Mouse (Mus musculus): ENCODE results near the gene Rhebl1.

Gene Rhebl1

GRCm38 (mm10) chr15:98894746-98895634 is 650 bp upstream of the Rhebl1 start:
- DNase-seq (ENCODE audit: low read depth, low spot score) = no peak
- H3K36me3 ChIP-seq (ENCODE audit: control insufficient read depth, insufficient read depth, low read length, poor library complexity, severe bottlenecking) = no peaks in the 10 kb centered on the region

GRCm38 (mm10) chr15:98893036-98893435 is 1.3 kb downstream of the Rhebl1 start:
- Histone ChIP-seq H3K27me3 (ENCODE audit: control insufficient read depth, insufficient read depth, low read length, poor library complexity, severe bottlenecking) (0 out of 2 replicates have a peak, but pooled peaks cover 2% of the 10 kb centered on the region), H3K36me3 (ENCODE audit: control insufficient read depth, insufficient read depth, low read length, poor library complexity, severe bottlenecking) (no peaks in the 10 kb centered on the region)
- no peak for DNase-seq (ENCODE audit: low read depth, low spot score)

More at GRCm38 (mm10) chr15:98894746-98895634, 650 bp upstream of the Rhebl1 start:
- H3K27me3 ChIP-seq (ENCODE audit: control insufficient read depth, insufficient read depth, low read length, poor library complexity, severe bottlenecking) = peaks cover 2% of the 10 kb centered on the region; the same call in 1 of the 2 replicates

GRCm38 (mm10) chr15:98891907-98892606 is 2.3 kb downstream of the Rhebl1 start:
- Histone ChIP-seq H3K27me3 (ENCODE audit: control insufficient read depth, insufficient read depth, low read length, poor library complexity, severe bottlenecking) (0 out of 2 replicates have a peak, but pooled peaks cover 2% of the 10 kb centered on the region), H3K36me3 (ENCODE audit: control insufficient read depth, insufficient read depth, low read length, poor library complexity, severe bottlenecking) (no peaks in the 10 kb centered on the region)
- peak; percentile 81 for DNase-seq (ENCODE audit: low read depth, low spot score)

GRCm38 (mm10) chr15:98891198-98891742 is 3.1 kb downstream of the Rhebl1 start:
- H3K27me3 ChIP-seq (ENCODE audit: control insufficient read depth, insufficient read depth, low read length, poor library complexity, severe bottlenecking) = 0 out of 2 replicates have a peak, but pooled peaks cover 2% of the 10 kb centered on the region
- no peak for DNase-seq (ENCODE audit: low read depth, low spot score)
- no peaks in the 10 kb centered on the region for H3K36me3 ChIP-seq (ENCODE audit: control insufficient read depth, insufficient read depth, low read length, poor library complexity, severe bottlenecking)

- DNase-seq (ENCODE audit: low read depth, low spot score) = no peak
- H3K36me3 ChIP-seq (ENCODE audit: control insufficient read depth, insufficient read depth, low read length, poor library complexity, severe bottlenecking) = no peaks in the 10 kb centered on the region
- no peaks in the 10 kb centered on the region for H3K27me3 ChIP-seq (ENCODE audit: control insufficient read depth, insufficient read depth, low read length, poor library complexity, severe bottlenecking)
These were observed 6.8 kb downstream of the Rhebl1 start for GRCm38 (mm10) chr15:98887526-98887925.

GRCm38 (mm10) chr15:98886667-98887387 is 7.5 kb downstream of the Rhebl1 start:
- H3K27me3 ChIP-seq (ENCODE audit: control insufficient read depth, insufficient read depth, low read length, poor library complexity, severe bottlenecking) = no peaks in the 10 kb centered on the region; the same call in 1 of the 2 replicates
- no peak for DNase-seq (ENCODE audit: low read depth, low spot score)
- no peaks in the 10 kb centered on the region for H3K36me3 ChIP-seq (ENCODE audit: control insufficient read depth, insufficient read depth, low read length, poor library complexity, severe bottlenecking)

GRCm38 (mm10) chr15:98884106-98884505 is 10.2 kb downstream of the Rhebl1 start:
- H3K27me3 ChIP-seq (ENCODE audit: control insufficient read depth, insufficient read depth, low read length, poor library complexity, severe bottlenecking) = no peaks in the 10 kb centered on the region; the same call in 1 of the 2 replicates

GRCm38 (mm10) chr15:98883661-98884060 is 10.7 kb downstream of the Rhebl1 start:
- H3K36me3 ChIP-seq (ENCODE audit: control insufficient read depth, insufficient read depth, low read length, poor library complexity, severe bottlenecking) = no peaks in the 10 kb centered on the region
- no peak for DNase-seq (ENCODE audit: low read depth, low spot score)
- H3K27me3 ChIP-seq (ENCODE audit: control insufficient read depth, insufficient read depth, low read length, poor library complexity, severe bottlenecking) = no peaks in the 10 kb centered on the region; the same call in 1 of the 2 replicates

More at GRCm38 (mm10) chr15:98884106-98884505, 10.2 kb downstream of the Rhebl1 start:
- DNase-seq (ENCODE audit: low read depth, low spot score) = no peak
- H3K36me3 ChIP-seq (ENCODE audit: control insufficient read depth, insufficient read depth, low read length, poor library complexity, severe bottlenecking) = no peaks in the 10 kb centered on the region

- Histone ChIP-seq H3K36me3 (ENCODE audit: control insufficient read depth, insufficient read depth, low read length, poor library complexity, severe bottlenecking) (no peaks in the 10 kb centered on the region; the same call in 1 of the 2 replicates), H3K27me3 (ENCODE audit: control insufficient read depth, insufficient read depth, low read length, poor library complexity, severe bottlenecking) (no peaks in the 10 kb centered on the region; the same call in 1 of the 2 replicates)
- no peak for DNase-seq (ENCODE audit: low read depth, low spot score)
These were observed 12.7 kb downstream of the Rhebl1 start for GRCm38 (mm10) chr15:98881656-98882008.

- DNase-seq (ENCODE audit: low read depth, low spot score) = peak; percentile 95
- Histone ChIP-seq H3K27me3 (ENCODE audit: control insufficient read depth, insufficient read depth, low read length, poor library complexity, severe bottlenecking) (no peaks in the 10 kb centered on the region; the same call in 1 of the 2 replicates), H3K36me3 (ENCODE audit: control insufficient read depth, insufficient read depth, low read length, poor library complexity, severe bottlenecking) (no peaks in the 10 kb centered on the region; the same call in 1 of the 2 replicates)
These were observed 13.2 kb downstream of the Rhebl1 start for GRCm38 (mm10) chr15:98880978-98881655.

- no peaks in the 10 kb centered on the region; the same call in 1 of the 2 replicates for H3K36me3 ChIP-seq (ENCODE audit: control insufficient read depth, insufficient read depth, low read length, poor library complexity, severe bottlenecking)
- peak; percentile 91 for DNase-seq (ENCODE audit: low read depth, low spot score)
- H3K27me3 ChIP-seq (ENCODE audit: control insufficient read depth, insufficient read depth, low read length, poor library complexity, severe bottlenecking) = no peaks in the 10 kb centered on the region; the same call in 1 of the 2 replicates
These were observed 17.0 kb downstream of the Rhebl1 start for GRCm38 (mm10) chr15:98877331-98877730.

- no peaks in the 10 kb centered on the region for H3K36me3 ChIP-seq (ENCODE audit: control insufficient read depth, insufficient read depth, low read length, poor library complexity, severe bottlenecking)
- peak; percentile 94 for DNase-seq (ENCODE audit: low read depth, low spot score)
- no peaks in the 10 kb centered on the region for H3K27me3 ChIP-seq (ENCODE audit: control insufficient read depth, insufficient read depth, low read length, poor library complexity, severe bottlenecking)
These were observed 22.1 kb downstream of the Rhebl1 start for GRCm38 (mm10) chr15:98871916-98872888.

Data from splenic B cell, adult 2 months (primary cell).